Mouse (Mus musculus): ENCODE results near the gene Iqub. TPM values are rescaled to one million over a fixed set of nuclear protein-coding genes. Genes with fewer than 3 reads are reported as not detected.
A peak's percentile ranks its signal among the peaks of the same experiment; 100 is the strongest.

The Iqub gene
- total and polyA plus RNA-seq, 3 experiments: 0.08 to 0.52 (median 0.47) TPM

DNA sequence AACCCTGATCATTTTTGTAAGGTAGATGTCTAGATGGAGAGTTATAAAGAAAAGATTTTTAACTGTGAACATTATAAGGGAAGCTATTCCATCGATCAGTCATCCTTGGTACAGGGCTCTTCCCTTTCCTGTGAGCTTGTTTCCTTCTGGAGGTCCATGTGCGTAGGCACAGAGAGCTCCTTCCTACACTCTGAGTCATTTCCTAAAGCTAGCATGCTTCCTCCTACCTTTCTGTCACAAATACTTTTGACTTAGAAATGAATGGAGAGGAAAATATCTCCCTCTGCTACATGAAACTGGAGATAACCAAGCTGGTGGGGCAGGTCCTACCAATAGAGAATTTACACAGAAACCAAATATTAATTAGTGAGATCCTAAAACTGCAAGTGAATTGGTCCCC lies 34.9 kb upstream of the Iqub start:
- no peaks in the 10 kb centered on the region for H3K27me3 ChIP-seq (ENCODE audit: control insufficient read depth, insufficient read depth, low read length)
- H3K9ac ChIP-seq (ENCODE audit: low read depth, low read length): no peak overlapping the region
- H3K4me3 ChIP-seq: no peak overlapping the region
- 39% methylated on average over 2 of the region's 2 CpGs for WGBS
- DNase-seq: no peak
- no peaks in the 10 kb centered on the region for H3K79me2 ChIP-seq (replicated peaks; ENCODE audit: control insufficient read depth, insufficient read depth, low read length)
- intact Hi-C loops (cut with DNase I): no loop called here
- H3K27ac ChIP-seq: no peak overlapping the region; the same call in 1 of the 2 replicates
- peaks cover 9% of the 10 kb centered on the region for H3K36me3 ChIP-seq (ENCODE audit: control insufficient read depth, insufficient read depth, low read length)
- H3K4me1 ChIP-seq (ENCODE audit: control insufficient read depth, insufficient read depth, low read length): peaks cover 7% of the 10 kb centered on the region
- no peak for TF ChIP-seq POLR2A (IDR thresholded peaks at IDR 0.05; ENCODE audit: insufficient read depth, low read depth, low read length)
- TF ChIP-seq EP300 (IDR thresholded peaks at IDR 0.05; ENCODE audit: insufficient read depth, low read depth, low read length): no peak
- no peak for TF ChIP-seq CTCF (IDR thresholded peaks at IDR 0.05)

DNA sequence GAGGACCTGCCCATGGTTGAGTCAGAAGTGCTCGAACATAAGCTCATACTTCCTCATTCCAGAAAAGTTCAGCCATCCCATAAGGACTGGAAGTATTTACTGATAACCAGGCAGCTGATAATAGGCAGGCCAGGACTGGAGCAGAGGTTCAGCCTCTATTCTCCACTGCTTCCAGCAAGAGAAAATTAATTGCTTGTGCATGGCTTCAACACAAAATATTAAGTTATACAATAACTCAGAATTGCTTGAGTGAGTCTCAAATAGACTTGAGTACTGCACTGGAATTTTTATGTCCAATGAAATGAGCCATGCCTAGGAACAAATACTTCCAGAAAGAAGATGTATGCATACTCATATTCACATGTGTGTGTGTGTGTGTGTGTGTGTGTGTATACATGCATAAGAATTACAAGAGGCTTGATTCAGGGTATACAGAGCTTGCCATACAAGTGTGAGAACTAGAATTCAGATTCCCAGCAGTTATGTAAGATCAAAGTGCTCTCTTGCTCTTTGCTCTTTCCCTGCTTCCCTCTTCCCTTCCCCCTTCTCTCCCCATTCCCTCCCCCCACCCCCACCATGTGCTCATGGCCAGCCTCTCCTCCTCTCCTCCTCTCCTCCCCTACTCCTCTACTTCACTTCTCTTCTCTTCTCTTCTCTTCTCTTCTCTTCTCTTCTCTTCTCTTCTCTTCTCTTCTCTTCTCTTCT lies 32.0 kb upstream of the Iqub start:
- H3K9ac ChIP-seq (ENCODE audit: low read depth, low read length): no peak overlapping the region
- WGBS: 9% methylated on average over 1 of the region's 1 CpGs
- H3K79me2 ChIP-seq (replicated peaks; ENCODE audit: control insufficient read depth, insufficient read depth, low read length): no peaks in the 10 kb centered on the region
- H3K4me1 ChIP-seq (ENCODE audit: control insufficient read depth, insufficient read depth, low read length): peaks cover under 1% of the 10 kb centered on the region; the same call in 1 of the 2 replicates
- no peaks in the 10 kb centered on the region for H3K27me3 ChIP-seq (ENCODE audit: control insufficient read depth, insufficient read depth, low read length)
- peak overlapping the region; percentile 49 for H3K27ac ChIP-seq
- intact Hi-C loops (cut with DNase I): no loop called here
- no peak for TF ChIP-seq POLR2A (IDR thresholded peaks at IDR 0.05; ENCODE audit: insufficient read depth, low read depth, low read length)
- no peak for TF ChIP-seq CTCF (IDR thresholded peaks at IDR 0.05)
- TF ChIP-seq EP300 (IDR thresholded peaks at IDR 0.05; ENCODE audit: insufficient read depth, low read depth, low read length): no peak
- no peak overlapping the region for H3K4me3 ChIP-seq
- peaks cover 4% of the 10 kb centered on the region; the same call in 1 of the 2 replicates for H3K36me3 ChIP-seq (ENCODE audit: control insufficient read depth, insufficient read depth, low read length)
- no peak for DNase-seq

DNA sequence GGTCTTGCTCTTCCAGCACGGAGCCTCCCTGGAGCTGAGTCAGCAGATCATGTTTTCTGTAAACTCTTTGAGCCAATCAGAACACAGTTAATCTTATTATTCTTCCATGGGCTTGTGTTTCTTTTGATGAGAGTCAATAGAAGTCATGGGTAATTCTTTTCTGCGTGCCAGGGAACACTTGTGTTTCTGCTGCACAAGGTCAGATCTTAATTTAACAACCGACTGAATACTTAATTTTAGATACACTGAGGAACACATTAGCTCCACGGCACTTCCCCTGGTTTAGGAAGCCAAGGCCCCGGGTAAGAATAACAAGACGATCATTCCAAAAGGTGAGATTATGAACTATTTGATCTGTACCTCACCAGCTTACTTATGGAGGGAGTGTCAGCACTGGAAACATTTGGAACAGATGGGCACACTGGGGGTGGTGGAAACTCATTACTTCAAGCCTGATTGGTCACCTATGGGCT lies 28.3 kb upstream of the Iqub start:
- H3K36me3 ChIP-seq (ENCODE audit: control insufficient read depth, insufficient read depth, low read length): peaks cover 4% of the 10 kb centered on the region; the same call in 1 of the 2 replicates
- WGBS: 38% methylated on average over 6 of the region's 6 CpGs
- peak in 1 of 2 experiments; percentile 51 for DNase-seq
- no peaks in the 10 kb centered on the region; the same call in none of the 2 replicates for H3K4me1 ChIP-seq (ENCODE audit: control insufficient read depth, insufficient read depth, low read length)
- H3K4me3 ChIP-seq: peak overlapping the region; percentile 36
- no peaks in the 10 kb centered on the region for H3K27me3 ChIP-seq (ENCODE audit: control insufficient read depth, insufficient read depth, low read length)
- peak overlapping the region; percentile 68 for H3K9ac ChIP-seq (ENCODE audit: low read depth, low read length)
- peak overlapping the region; percentile 92 for H3K27ac ChIP-seq
- H3K79me2 ChIP-seq (replicated peaks; ENCODE audit: control insufficient read depth, insufficient read depth, low read length): no peaks in the 10 kb centered on the region
- intact Hi-C loops (cut with DNase I): loop anchor here (5.0 kb wide), 1 partner anchor 54 kb away; the partner anchor contains the start of gene Lmod2
- TF ChIP-seq CTCF (IDR thresholded peaks at IDR 0.05) (no peak), EP300 (IDR thresholded peaks at IDR 0.05; ENCODE audit: insufficient read depth, low read depth, low read length) (no peak), POLR2A (IDR thresholded peaks at IDR 0.05; ENCODE audit: insufficient read depth, low read depth, low read length) (peak; percentile 23; the same call in 1 of the 2 replicates)

DNA sequence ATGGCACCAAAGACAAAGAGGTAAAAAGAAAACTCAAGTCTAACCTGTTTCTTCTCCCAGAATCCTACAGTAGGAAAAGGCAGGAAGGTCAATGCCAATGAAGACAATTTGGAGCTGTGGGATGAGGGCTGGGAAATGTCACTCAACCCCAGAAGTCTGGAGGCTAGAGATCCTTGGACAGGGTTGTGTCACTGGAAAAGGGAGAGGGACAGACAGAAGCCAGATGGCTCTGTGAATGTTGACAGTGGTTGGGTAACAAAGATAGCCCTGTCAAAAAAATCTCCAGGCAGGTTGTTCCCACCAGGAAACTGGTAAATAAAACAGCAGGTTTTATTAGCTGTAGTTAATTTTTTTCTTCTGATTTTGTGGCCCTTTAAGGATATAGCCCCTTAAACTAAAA lies 27.5 kb upstream of the Iqub start:
- intact Hi-C loops (cut with DNase I): loop anchor here (5.0 kb wide), 1 partner anchor 55 kb away; the partner anchor contains the start of gene Lmod2
- H3K9ac ChIP-seq (ENCODE audit: low read depth, low read length): no peak overlapping the region
- H3K36me3 ChIP-seq (ENCODE audit: control insufficient read depth, insufficient read depth, low read length): peaks cover 4% of the 10 kb centered on the region; the same call in 1 of the 2 replicates
- H3K79me2 ChIP-seq (replicated peaks; ENCODE audit: control insufficient read depth, insufficient read depth, low read length): no peaks in the 10 kb centered on the region
- no peaks in the 10 kb centered on the region; the same call in none of the 2 replicates for H3K4me1 ChIP-seq (ENCODE audit: control insufficient read depth, insufficient read depth, low read length)
- peak overlapping the region; percentile 92 for H3K27ac ChIP-seq
- no peaks in the 10 kb centered on the region for H3K27me3 ChIP-seq (ENCODE audit: control insufficient read depth, insufficient read depth, low read length)
- TF ChIP-seq CTCF (IDR thresholded peaks at IDR 0.05) (no peak), EP300 (IDR thresholded peaks at IDR 0.05; ENCODE audit: insufficient read depth, low read depth, low read length) (peak; percentile 93)
- H3K4me3 ChIP-seq: no peak overlapping the region
- DNase-seq: peak in 1 of 2 experiments; percentile 62

DNA sequence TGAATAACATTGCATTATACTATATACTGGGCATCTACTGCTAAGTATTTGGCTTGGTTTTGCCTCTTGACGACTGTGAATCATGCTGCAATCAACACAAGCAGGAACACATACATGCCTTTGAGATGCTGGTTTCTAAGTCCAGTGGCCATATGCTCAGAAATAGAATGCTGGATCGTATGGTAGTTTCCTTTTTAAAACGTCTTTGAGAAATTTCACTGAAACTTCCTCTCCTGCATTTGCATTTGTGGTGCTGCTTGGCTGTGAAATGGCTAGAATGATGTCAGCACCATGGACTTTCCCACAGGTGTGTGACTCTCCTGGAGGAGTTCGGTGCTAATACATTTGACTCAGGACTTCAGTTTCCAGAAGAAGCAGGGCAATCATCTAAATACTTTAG lies 25.2 kb upstream of the Iqub start:
- no peaks in the 10 kb centered on the region for H3K27me3 ChIP-seq (ENCODE audit: control insufficient read depth, insufficient read depth, low read length)
- DNase-seq: no peak
- H3K4me3 ChIP-seq: no peak overlapping the region
- 49% methylated on average over 4 of the region's 4 CpGs for WGBS
- H3K36me3 ChIP-seq (ENCODE audit: control insufficient read depth, insufficient read depth, low read length): no peaks in the 10 kb centered on the region
- intact Hi-C loops (cut with DNase I): loop anchor here (5.0 kb wide), 1 partner anchor 57 kb away; the partner anchor contains the start of gene Lmod2
- H3K79me2 ChIP-seq (replicated peaks; ENCODE audit: control insufficient read depth, insufficient read depth, low read length): no peaks in the 10 kb centered on the region
- no peaks in the 10 kb centered on the region; the same call in none of the 2 replicates for H3K4me1 ChIP-seq (ENCODE audit: control insufficient read depth, insufficient read depth, low read length)
- peak overlapping the region; percentile 92 for H3K27ac ChIP-seq
- no peak for TF ChIP-seq CTCF (IDR thresholded peaks at IDR 0.05)
- no peak for TF ChIP-seq EP300 (IDR thresholded peaks at IDR 0.05; ENCODE audit: insufficient read depth, low read depth, low read length)
- no peak for TF ChIP-seq POLR2A (IDR thresholded peaks at IDR 0.05; ENCODE audit: insufficient read depth, low read depth, low read length)
- no peak overlapping the region for H3K9ac ChIP-seq (ENCODE audit: low read depth, low read length)

DNA sequence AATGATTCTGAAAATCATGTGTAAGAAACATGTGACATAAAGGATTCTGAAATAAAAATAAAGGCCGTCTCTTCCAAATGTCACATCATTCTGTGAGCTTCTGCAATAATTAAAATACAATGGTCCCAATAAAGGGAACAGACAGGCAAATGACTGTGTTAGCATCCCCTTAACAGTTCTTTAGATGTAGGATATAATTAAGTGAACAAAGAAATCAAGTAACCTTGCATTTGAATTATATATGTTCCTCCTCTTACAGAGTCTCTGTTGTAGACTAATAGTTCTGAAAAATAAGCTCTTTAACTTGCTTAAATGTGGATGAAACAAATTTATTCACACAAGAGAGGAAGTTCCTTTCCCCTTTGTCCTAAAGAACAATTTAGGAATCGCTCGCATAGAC lies 23.6 kb upstream of the Iqub start:
- TF ChIP-seq POLR2A (IDR thresholded peaks at IDR 0.05; ENCODE audit: insufficient read depth, low read depth, low read length) (no peak), CTCF (IDR thresholded peaks at IDR 0.05) (no peak), EP300 (IDR thresholded peaks at IDR 0.05; ENCODE audit: insufficient read depth, low read depth, low read length) (no peak)
- Histone ChIP-seq H3K4me1 (ENCODE audit: control insufficient read depth, insufficient read depth, low read length) (no peaks in the 10 kb centered on the region; the same call in none of the 2 replicates), H3K36me3 (ENCODE audit: control insufficient read depth, insufficient read depth, low read length) (no peaks in the 10 kb centered on the region), H3K4me3 (no peak overlapping the region), H3K27me3 (ENCODE audit: control insufficient read depth, insufficient read depth, low read length) (no peaks in the 10 kb centered on the region), H3K27ac (no peak overlapping the region), H3K9ac (ENCODE audit: low read depth, low read length) (no peak overlapping the region), H3K79me2 (replicated peaks; ENCODE audit: control insufficient read depth, insufficient read depth, low read length) (no peaks in the 10 kb centered on the region)
- 87% methylated on average over 3 of the region's 3 CpGs for WGBS
- intact Hi-C loops (cut with DNase I): no loop called here
- no peak for DNase-seq

All from heart, adult 2 months (tissue).